Mouse (Mus musculus) heart, postnatal 0 days (tissue): ENCODE results near the gene Sem1.

ENCODE experiments used
- CTCF ChIP-seq: IDR thresholded peaks from 2 replicates; pipeline ENCODE4 v1.5.1; 2016; ENCODE audit warnings: antibody characterized with exemption, control low read depth, low read depth
- EP300 ChIP-seq: IDR thresholded peaks from 2 replicates; pipeline ENCODE4 v1.6.1; 2016; ENCODE audit warnings: antibody characterized with exemption, low read depth

DNA sequence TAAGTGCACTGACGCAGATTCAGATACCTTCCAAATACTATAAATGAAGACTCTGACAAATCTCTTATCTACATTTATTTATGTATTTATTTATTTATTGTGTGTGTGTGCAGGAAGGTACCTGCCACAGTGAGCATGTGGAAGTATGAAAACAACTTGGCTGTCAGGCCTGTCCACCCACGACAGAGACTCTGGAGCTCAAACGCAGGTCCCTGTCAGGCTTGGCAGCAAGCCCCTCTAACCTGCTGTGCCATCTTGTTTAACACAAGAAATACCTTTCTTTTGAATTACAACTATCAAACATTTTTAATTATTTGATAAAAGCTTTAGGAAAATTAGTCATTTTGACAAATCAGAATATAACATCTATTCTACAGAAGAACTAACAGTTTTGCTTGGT, 10.0 kb downstream of the Sem1 start:
- no peak for TF ChIP-seq CTCF
- no peak for TF ChIP-seq EP300
